ENCODE assay signal across 8 mouse cellular contexts in genomic region chr12:84217508-84218131, GRCm38 (mm10). TPM values are rescaled to one million over a fixed set of nuclear protein-coding genes. Genes with fewer than 3 reads are reported as not detected.
A peak's percentile ranks its signal among the peaks of the same experiment; 100 is the strongest.
DNase-seq lines count a peak whose midpoint lies in the region; ATAC-seq and TF ChIP-seq lines count a peak whose summit lies in the region.

No protein-coding gene starts in this region.

- peak overlapping the region; percentile 74 for H3K27ac ChIP-seq in hindbrain, embryonic 15.5 days (replicated peaks)
- peak overlapping the region; percentile 89 for H3K27ac ChIP-seq in limb, embryonic 14.5 days (replicated peaks; ENCODE audit: low read depth, low read length)
- H3K27ac ChIP-seq in midbrain, embryonic 13.5 days, result peak overlapping the region; percentile 65
- peak overlapping the region; percentile 98 for H3K27ac ChIP-seq in stomach, embryonic 16.5 days (ENCODE audit: low read length)

- peak; percentile 43 for ATAC-seq in erythroblast, adult 5-6 weeks (replicated peaks; ENCODE audit: low FRiP score, poor library complexity, severe bottlenecking)
- ATAC-seq in hindbrain, embryonic 15.5 days (ENCODE audit: low FRiP score, low read depth), result peak; percentile 52; the same call in 1 of the 2 replicates
- ATAC-seq in limb, embryonic 14.5 days (ENCODE audit: low FRiP score, low read depth), result peak; percentile 59; the same call in 1 of the 2 replicates
- peak; percentile 60 for ATAC-seq in midbrain, embryonic 13.5 days
- ATAC-seq in stomach, embryonic 16.5 days (ENCODE audit: insufficient read depth, low FRiP score), result no peak

- H3K4me2 ChIP-seq in hindbrain, embryonic 15.5 days, result peak overlapping the region; percentile 99
- H3K4me2 ChIP-seq in limb, embryonic 14.5 days (replicated peaks; ENCODE audit: low read depth, low read length, severe bottlenecking), result peak overlapping the region; percentile 83
- peak overlapping the region; percentile 99 for H3K4me2 ChIP-seq in midbrain, embryonic 13.5 days (replicated peaks)
- peak overlapping the region; percentile 81 for H3K4me2 ChIP-seq in stomach, embryonic 16.5 days (ENCODE audit: low read depth, low read length)

- H3K4me3 ChIP-seq in hindbrain, embryonic 15.5 days, result peak overlapping the region; percentile 77
- peak overlapping the region; percentile 81 for H3K4me3 ChIP-seq in limb, embryonic 14.5 days (replicated peaks; ENCODE audit: low read length)
- peak overlapping the region; percentile 74 for H3K4me3 ChIP-seq in midbrain, embryonic 13.5 days (replicated peaks)
- peak overlapping the region; percentile 70 for H3K4me3 ChIP-seq in stomach, embryonic 16.5 days (replicated peaks; ENCODE audit: low read length)

- no peaks in the 10 kb centered on the region for H3K36me3 ChIP-seq in hindbrain, embryonic 15.5 days
- H3K36me3 ChIP-seq in limb, embryonic 14.5 days (ENCODE audit: control insufficient read depth, insufficient read depth, low read length), result peaks cover 12% of the 10 kb centered on the region; the same call in 1 of the 2 replicates
- no peaks in the 10 kb centered on the region for H3K36me3 ChIP-seq in midbrain, embryonic 13.5 days
- H3K36me3 ChIP-seq in stomach, embryonic 16.5 days (ENCODE audit: control insufficient read depth, insufficient read depth, low read length), result no peaks in the 10 kb centered on the region

- peaks cover 47% of the 10 kb centered on the region for H3K4me1 ChIP-seq in hindbrain, embryonic 15.5 days (replicated peaks)
- H3K4me1 ChIP-seq in limb, embryonic 14.5 days (ENCODE audit: control insufficient read depth, insufficient read depth, low read length), result peaks cover 52% of the 10 kb centered on the region
- peaks cover 67% of the 10 kb centered on the region for H3K4me1 ChIP-seq in midbrain, embryonic 13.5 days (replicated peaks)
- H3K4me1 ChIP-seq in stomach, embryonic 16.5 days (ENCODE audit: control insufficient read depth, insufficient read depth, low read length), result peaks cover 36% of the 10 kb centered on the region

- H3K9ac ChIP-seq in hindbrain, embryonic 15.5 days, result peak overlapping the region; percentile 67
- H3K9ac ChIP-seq in limb, embryonic 14.5 days (ENCODE audit: low read depth, low read length, severe bottlenecking), result peak overlapping the region; percentile 91
- H3K9ac ChIP-seq in midbrain, embryonic 13.5 days (replicated peaks), result peak overlapping the region; percentile 79
- H3K9ac ChIP-seq in stomach, embryonic 16.5 days (ENCODE audit: low read length), result peak overlapping the region; percentile 92

- H3K9me3 ChIP-seq in hindbrain, embryonic 15.5 days, result no peaks in the 10 kb centered on the region
- no peaks in the 10 kb centered on the region for H3K9me3 ChIP-seq in limb, embryonic 14.5 days (ENCODE audit: control insufficient read depth, low read length)
- no peaks in the 10 kb centered on the region for H3K9me3 ChIP-seq in midbrain, embryonic 13.5 days
- H3K9me3 ChIP-seq in stomach, embryonic 16.5 days (replicated peaks; ENCODE audit: control insufficient read depth, low read length), result no peaks in the 10 kb centered on the region

- TF ChIP-seq POLR2A in limb, embryonic 14.5 days (IDR thresholded peaks at IDR 0.05; ENCODE audit: borderline replicate concordance, extremely low read depth, insufficient read depth, insufficient read length), result no peak

- DNase-seq in 416B (ENCODE audit: low read depth), result peak; percentile 65
- DNase-seq in Muller cell, postnatal 12 days (ENCODE audit: inconsistent ontology term), result peak; percentile 75
- DNase-seq in limb, embryonic 14.5 days (ENCODE audit: low spot score), result peak; percentile 48
- DNase-seq in ovary, postnatal 36 days (ENCODE audit: low spot score), result no peak

- no peaks in the 10 kb centered on the region for H3K27me3 ChIP-seq in hindbrain, embryonic 15.5 days
- no peaks in the 10 kb centered on the region for H3K27me3 ChIP-seq in limb, embryonic 14.5 days (ENCODE audit: control insufficient read depth, insufficient read depth, low read length)
- H3K27me3 ChIP-seq in midbrain, embryonic 13.5 days, result peaks cover 10% of the 10 kb centered on the region; the same call in 1 of the 2 replicates
- H3K27me3 ChIP-seq in stomach, embryonic 16.5 days (ENCODE audit: control insufficient read depth, insufficient read depth, low read length), result no peaks in the 10 kb centered on the region

- 4% methylated on average over 21 of the region's 21 CpGs for WGBS in hindbrain, embryonic 15.5 days
- WGBS in limb, embryonic 14.5 days, result 3% methylated on average over 21 of the region's 21 CpGs
- 2% methylated on average over 21 of the region's 21 CpGs for WGBS in midbrain, embryonic 13.5 days
- WGBS in stomach, embryonic 16.5 days, result 3% methylated on average over 21 of the region's 21 CpGs

RNA-seq across cellular contexts. Expression of gene Elmsan1, which starts 1.1 kb away (rescaled TPM):
- total RNA-seq in erythroblast, adult 5-6 weeks (2015; ENCODE audit: low replicate concordance), result 5.4 and 12.7 TPM in 2 replicates
- 8.0 and 11.4 TPM in 2 replicates for total RNA-seq in erythroblast, adult 5-6 weeks (2017; ENCODE audit: low replicate concordance)
- 4.5 and 4.9 TPM in 2 replicates for polyA plus RNA-seq in hindbrain, embryonic 15.5 days (2015; fragmentation: Nextera tagmentation; extraction: Ambion mirVana)
- polyA plus RNA-seq in limb, embryonic 14.5 days (2012; rRNA removed), result 14.4 and 18.1 TPM in 2 replicates
- 10.5 and 11.8 TPM in 2 replicates for polyA plus RNA-seq in limb, embryonic 14.5 days (2014; fragmentation: Nextera tagmentation; extraction: Ambion mirVana)
- 3.6 and 5.2 TPM in 2 replicates for polyA plus RNA-seq in midbrain, embryonic 13.5 days (2015; fragmentation: Nextera tagmentation; extraction: Ambion mirVana)
- 8.7 and 9.4 TPM in 2 replicates for polyA plus RNA-seq in stomach, embryonic 16.5 days (2015; fragmentation: Nextera tagmentation; extraction: Ambion mirVana)
